Mouse (Mus musculus) limb, embryonic 13.5 days (tissue): ENCODE data around the gene Nr5a2. TPM values are rescaled to one million over a fixed set of nuclear protein-coding genes. Genes with fewer than 3 reads are reported as not detected.

ENCODE experiments used
- ATAC-seq: fragments of 200-750 bp; cut with Nextera tagmentation; 2 replicates; pipeline ENCODE4 v1.8.0; 2017; ENCODE audit warnings: low read depth, moderate number of reproducible peaks, moderate TSS enrichment; ENCODE audit not compliant: low FRiP score
- H3K27ac ChIP-seq: fragments of 300-500 bp; sonication (generic); 2 replicates; pipeline ENCODE4 v1.5.1; 2015; ENCODE audit warnings: inconsistent platforms, mild to moderate bottlenecking, moderate library complexity
- H3K27me3 ChIP-seq: fragments of 300-500 bp; sonication (generic); 2 replicates; pipeline ENCODE4 v1.6.1; 2015; ENCODE audit warnings: mild to moderate bottlenecking, inconsistent platforms
- H3K36me3 ChIP-seq: fragments of 300-500 bp; sonication (generic); 2 replicates; pipeline ENCODE4 v1.6.1; 2015; ENCODE audit warnings: inconsistent platforms, mild to moderate bottlenecking, moderate library complexity
- H3K4me1 ChIP-seq: fragments of 300-500 bp; sonication (generic); 2 replicates; pipeline ENCODE4 v1.6.1; 2015; ENCODE audit warnings: inconsistent platforms
- H3K4me2 ChIP-seq: fragments of 300-500 bp; sonication (generic); replicated peaks from 2 replicates; pipeline ENCODE4 v1.6.1; 2015; ENCODE audit warnings: inconsistent platforms, mild to moderate bottlenecking, moderate library complexity
- H3K4me3 ChIP-seq: fragments of 300-500 bp; sonication (generic); 2 replicates; pipeline ENCODE4 v1.5.1; 2015; ENCODE audit warnings: moderate library complexity, mild to moderate bottlenecking, inconsistent platforms
- H3K9ac ChIP-seq: fragments of 300-500 bp; sonication (generic); 2 replicates; pipeline ENCODE4 v1.6.1; 2015; ENCODE audit warnings: mild to moderate bottlenecking, inconsistent platforms
- H3K9me3 ChIP-seq: fragments of 300-500 bp; sonication (generic); 2 replicates; pipeline ENCODE4 v1.6.1; 2016; ENCODE audit warnings: inconsistent platforms
- WGBS: fragments of 180-500 bp; shearing (Covaris S2); methylation state at CpG from one replicate; pipeline ENCODE4 v1.1.7; 2015; 5-methylcytosine and 5-hydroxymethylcytosine counted together
- polyA plus RNA-seq: library from polyadenylated mRNA; unstranded; fragments of >200 nt; fragmentation: Nextera tagmentation; extraction: Ambion mirVana; gene quantifications from 2 replicates; pipeline ENCODE4 v1.2.1, GENCODE M21; 2015

Nr5a2 gene
- polyA plus RNA-seq = 0.31 and 1.2 TPM in 2 replicates

DNA sequence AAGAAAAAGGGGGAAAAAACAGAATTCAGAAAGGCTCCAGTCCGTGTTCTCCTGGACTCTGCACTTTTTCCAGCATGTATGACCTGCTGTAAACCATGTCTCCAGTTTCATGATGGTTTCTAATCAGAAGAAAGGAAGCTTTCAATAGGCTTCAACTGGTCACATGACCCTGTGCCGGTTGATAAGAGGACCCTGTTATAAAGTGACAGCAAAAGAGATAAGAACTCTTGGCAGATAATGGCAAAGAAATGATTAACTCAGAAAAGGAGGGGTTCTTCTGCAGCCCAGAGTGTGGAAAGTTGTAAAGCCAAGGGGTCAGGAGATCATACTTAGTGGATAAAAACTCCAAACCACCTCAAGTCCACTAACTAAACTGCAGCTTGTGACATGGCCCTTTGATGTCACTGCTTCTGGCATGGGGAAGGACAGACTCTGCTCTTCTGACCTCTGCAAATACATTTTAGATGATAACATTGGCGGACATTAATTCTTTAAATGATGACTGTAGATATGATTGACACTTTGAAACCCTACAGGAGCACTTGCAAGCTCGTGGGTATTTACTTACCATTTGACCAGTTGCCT is at the start of gene Nr5a2:
Nr5a2 (minus strand) TSS at position 21 of the 585 bp plus-strand sequence.
- no peak for ATAC-seq
- WGBS = 60% methylated on average over 4 of the region's 4 CpGs

GRCm38 (mm10) chr1:137008726-137009239 is 48.5 kb upstream of the Nr5a2 start:
- Histone ChIP-seq H3K4me1 (peaks cover 6% of the 10 kb centered on the region), H3K27me3 (no peaks in the 10 kb centered on the region), H3K27ac (no peak overlapping the region), H3K9ac (no peak overlapping the region), H3K4me2 (no peak overlapping the region), H3K4me3 (no peak overlapping the region), H3K9me3 (no peaks in the 10 kb centered on the region), H3K36me3 (no peaks in the 10 kb centered on the region)
- 49% methylated on average over 6 of the region's 6 CpGs for WGBS
- no peak for ATAC-seq

More for the DNA sequence above, at the start of gene Nr5a2:
- no peak within 1 kb of the TSS for H3K4me3 ChIP-seq
- H3K27ac ChIP-seq = no peak within 1 kb of the TSS
- H3K9me3 ChIP-seq = no peaks in the 10 kb centered on the region
- H3K4me2 ChIP-seq = no peak within 1 kb of the TSS
- no peak within 1 kb of the TSS for H3K9ac ChIP-seq
- peaks cover 34% of the 10 kb centered on the region for H3K27me3 ChIP-seq
- H3K36me3 ChIP-seq = no peaks in the 10 kb centered on the region
- peaks cover 10% of the 10 kb centered on the region for H3K4me1 ChIP-seq

DNA sequence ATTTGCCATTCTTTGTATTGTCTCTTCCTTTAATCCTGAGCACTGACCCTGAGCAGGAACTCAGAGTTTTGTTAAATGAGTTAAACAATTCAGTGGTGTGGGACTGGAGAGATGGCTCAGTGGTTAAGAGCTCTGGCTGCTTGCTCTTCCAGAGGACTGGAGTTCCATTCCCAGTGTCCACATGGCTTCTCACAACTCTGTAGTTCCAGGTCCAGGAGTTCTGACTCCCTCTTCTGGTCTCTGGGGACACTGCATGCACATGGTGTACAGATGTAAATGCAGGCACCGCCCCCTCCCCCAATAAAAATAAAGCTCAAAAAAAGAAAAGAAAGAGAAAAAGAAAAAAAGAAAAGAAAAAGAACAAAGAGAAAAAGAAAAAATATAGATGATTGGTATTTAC is 43.6 kb upstream of the Nr5a2 start:
- Histone ChIP-seq H3K27me3 (no peaks in the 10 kb centered on the region), H3K36me3 (no peaks in the 10 kb centered on the region), H3K27ac (no peak overlapping the region), H3K4me1 (peaks cover 6% of the 10 kb centered on the region), H3K9me3 (no peaks in the 10 kb centered on the region), H3K4me3 (no peak overlapping the region), H3K4me2 (no peak overlapping the region), H3K9ac (no peak overlapping the region)
- ATAC-seq = no peak
- WGBS = 90% methylated on average over 1 of the region's 1 CpGs

GRCm38 (mm10) chr1:137003144-137003543 is 42.9 kb upstream of the Nr5a2 start:
- H3K9ac ChIP-seq = no peak overlapping the region
- no peak for ATAC-seq
- WGBS = 94% methylated on average over 1 of the region's 1 CpGs

DNA sequence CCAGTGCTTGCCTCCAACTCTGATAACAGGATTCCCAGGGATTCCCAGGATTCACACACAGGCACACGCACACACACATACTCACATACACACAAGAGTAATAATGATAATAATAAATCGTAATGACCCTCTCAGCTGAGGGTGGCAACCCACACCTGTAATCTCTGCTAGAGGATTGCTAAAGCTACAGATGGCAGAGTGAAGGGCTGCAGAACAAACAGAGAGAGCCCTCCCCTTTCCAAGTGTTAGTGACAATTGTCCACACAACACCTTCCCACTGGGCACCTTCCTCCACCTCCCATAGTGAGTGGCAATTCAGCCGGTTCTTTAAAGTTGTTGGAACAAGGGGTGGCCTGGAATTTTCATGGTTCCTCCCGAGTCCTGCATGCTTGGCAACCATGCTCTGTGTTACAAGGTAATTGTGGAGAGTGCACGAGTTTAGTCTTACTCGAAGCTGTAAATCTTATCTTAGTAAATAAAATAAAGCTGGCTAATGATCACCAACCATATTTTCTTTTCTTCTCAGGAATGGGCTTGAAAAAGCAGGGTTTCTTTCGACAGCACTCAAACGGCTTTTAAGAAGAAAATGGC is 31.6 kb upstream of the Nr5a2 start:
- no peak for ATAC-seq
- 47% methylated on average over 8 of the region's 8 CpGs for WGBS

More at GRCm38 (mm10) chr1:137003144-137003543, 42.9 kb upstream of the Nr5a2 start:
- no peak overlapping the region for H3K27ac ChIP-seq
- H3K9me3 ChIP-seq = no peaks in the 10 kb centered on the region
- no peaks in the 10 kb centered on the region for H3K36me3 ChIP-seq
- no peaks in the 10 kb centered on the region for H3K27me3 ChIP-seq
- no peak overlapping the region for H3K4me2 ChIP-seq
- H3K4me3 ChIP-seq = no peak overlapping the region
- peaks cover 6% of the 10 kb centered on the region for H3K4me1 ChIP-seq

DNA sequence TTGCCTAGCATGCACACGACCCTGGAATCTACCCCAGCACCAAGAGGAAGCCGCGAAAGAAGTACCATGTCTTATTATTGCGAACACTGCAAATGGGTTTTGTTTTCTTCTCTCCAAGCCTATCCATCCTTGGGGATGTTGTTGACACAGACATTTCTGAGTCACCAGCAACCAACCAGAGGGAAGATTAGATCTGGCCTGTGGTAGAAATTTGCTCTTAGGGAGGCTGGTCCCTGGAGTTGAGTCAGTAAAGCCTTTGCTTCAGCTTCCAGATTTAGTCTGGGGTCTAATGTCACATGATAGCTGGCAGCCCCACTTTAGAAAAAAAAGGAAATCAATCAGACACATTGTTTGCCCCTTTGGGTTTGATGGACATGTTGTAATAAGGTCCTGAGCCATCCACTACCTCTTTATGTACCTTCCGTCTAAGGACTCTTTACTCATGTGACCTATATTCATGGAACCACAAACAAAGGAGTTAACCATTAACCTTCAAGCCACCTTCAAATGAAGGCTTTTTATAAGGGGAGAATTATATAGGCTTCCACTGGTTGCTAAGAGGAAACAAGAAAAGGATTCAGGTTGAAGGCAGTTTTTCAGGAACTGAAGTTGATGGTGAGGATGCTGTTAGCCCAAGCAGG is 20.1 kb upstream of the Nr5a2 start:
- no peak for ATAC-seq
- no peak overlapping the region for H3K9ac ChIP-seq
- H3K4me3 ChIP-seq = no peak overlapping the region
- H3K27ac ChIP-seq = no peak overlapping the region
- H3K4me1 ChIP-seq = no peaks in the 10 kb centered on the region
- H3K4me2 ChIP-seq = no peak overlapping the region
- WGBS = 84% methylated on average over 5 of the region's 5 CpGs
- no peaks in the 10 kb centered on the region for H3K9me3 ChIP-seq
- no peaks in the 10 kb centered on the region for H3K36me3 ChIP-seq
- no peaks in the 10 kb centered on the region for H3K27me3 ChIP-seq

More for the DNA sequence above, 31.6 kb upstream of the Nr5a2 start:
- Histone ChIP-seq H3K9ac (no peak overlapping the region), H3K9me3 (no peaks in the 10 kb centered on the region), H3K27me3 (no peaks in the 10 kb centered on the region), H3K36me3 (no peaks in the 10 kb centered on the region), H3K27ac (no peak overlapping the region), H3K4me2 (no peak overlapping the region), H3K4me3 (no peak overlapping the region), H3K4me1 (no peaks in the 10 kb centered on the region)

- Histone ChIP-seq H3K4me1 (no peaks in the 10 kb centered on the region), H3K27me3 (no peaks in the 10 kb centered on the region), H3K9me3 (no peaks in the 10 kb centered on the region), H3K4me3 (no peak overlapping the region), H3K4me2 (no peak overlapping the region), H3K36me3 (no peaks in the 10 kb centered on the region), H3K9ac (no peak overlapping the region), H3K27ac (no peak overlapping the region)
- WGBS = 88% methylated on average over 3 of the region's 3 CpGs
- no peak for ATAC-seq
Observed at GRCm38 (mm10) chr1:136977867-136978266, 17.6 kb upstream of the Nr5a2 start.

DNA sequence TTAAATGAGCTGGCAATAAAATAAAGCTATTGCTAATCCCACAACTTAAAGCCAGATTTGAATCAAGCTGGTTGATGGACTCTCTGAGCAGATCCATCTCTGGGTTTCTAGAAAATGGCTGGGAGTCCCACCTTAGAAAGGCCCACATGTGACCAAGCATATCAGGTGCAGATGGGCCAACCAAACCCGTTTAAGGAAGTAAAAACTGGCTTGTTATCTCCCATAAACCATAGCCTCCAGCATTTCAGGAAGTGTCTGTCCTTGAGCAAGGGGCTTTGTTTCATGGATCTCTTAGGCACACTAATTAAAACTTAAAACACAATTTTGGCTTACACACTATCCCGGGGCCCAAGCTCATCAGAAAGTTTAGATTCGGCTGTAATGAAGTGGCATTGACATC is 13.8 kb upstream of the Nr5a2 start:
- Histone ChIP-seq H3K9me3 (no peaks in the 10 kb centered on the region), H3K27me3 (no peaks in the 10 kb centered on the region), H3K4me2 (no peak overlapping the region), H3K4me1 (no peaks in the 10 kb centered on the region), H3K27ac (no peak overlapping the region), H3K4me3 (no peak overlapping the region), H3K9ac (no peak overlapping the region), H3K36me3 (no peaks in the 10 kb centered on the region)
- no peak for ATAC-seq
- WGBS = 54% methylated on average over 3 of the region's 3 CpGs

DNA sequence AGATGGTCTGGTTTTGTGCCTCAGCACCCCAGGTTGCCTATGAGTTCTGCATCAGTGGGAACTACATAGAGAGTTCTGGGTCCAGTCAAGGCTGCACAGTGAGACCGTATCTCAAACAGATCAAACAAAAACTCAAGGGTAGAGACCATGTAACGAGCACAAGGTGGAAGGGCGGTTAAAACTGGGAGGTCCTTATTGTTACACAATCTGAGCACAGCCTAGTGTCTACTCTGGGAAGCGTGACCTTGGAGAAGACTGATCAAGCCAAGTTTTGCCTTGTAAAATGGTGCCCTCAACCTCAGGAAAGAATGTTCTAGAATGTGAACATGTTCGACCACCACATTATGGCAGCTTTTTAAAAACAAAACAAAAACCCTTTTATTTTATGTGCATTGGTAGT is 12.8 kb upstream of the Nr5a2 start:
- Histone ChIP-seq H3K27me3 (no peaks in the 10 kb centered on the region), H3K4me1 (no peaks in the 10 kb centered on the region), H3K27ac (no peak overlapping the region), H3K4me2 (no peak overlapping the region), H3K9me3 (no peaks in the 10 kb centered on the region), H3K36me3 (no peaks in the 10 kb centered on the region), H3K4me3 (no peak overlapping the region), H3K9ac (no peak overlapping the region)
- WGBS = 77% methylated on average over 5 of the region's 5 CpGs
- ATAC-seq = no peak

DNA sequence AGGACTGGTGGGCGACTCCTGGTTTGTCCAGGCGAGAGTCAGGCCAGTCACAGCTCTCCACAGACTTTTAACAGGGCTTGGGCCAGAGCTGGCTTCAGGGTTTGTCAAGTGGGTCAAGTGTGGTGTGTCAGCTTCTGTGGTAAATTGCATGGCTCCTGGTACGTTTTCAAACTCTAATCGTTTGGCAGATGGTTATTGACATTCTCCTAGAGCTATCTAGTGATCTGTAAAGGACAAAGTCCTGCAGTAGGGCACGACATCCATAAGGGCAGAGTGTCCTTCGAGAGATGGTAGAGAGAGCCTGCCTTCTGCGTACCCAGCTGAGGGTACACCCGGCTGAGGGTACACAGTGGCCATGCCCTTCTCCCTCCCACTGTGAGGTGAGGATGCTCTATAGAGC is 10.7 kb upstream of the Nr5a2 start:
- WGBS = 84% methylated on average over 8 of the region's 8 CpGs
- Histone ChIP-seq H3K4me2 (no peak overlapping the region), H3K36me3 (no peaks in the 10 kb centered on the region), H3K9me3 (no peaks in the 10 kb centered on the region), H3K27ac (no peak overlapping the region), H3K27me3 (no peaks in the 10 kb centered on the region), H3K9ac (no peak overlapping the region), H3K4me1 (no peaks in the 10 kb centered on the region), H3K4me3 (no peak overlapping the region)
- ATAC-seq = no peak

GRCm38 (mm10) chr1:136966728-136967386 is 6.6 kb upstream of the Nr5a2 start:
- H3K36me3 ChIP-seq = no peaks in the 10 kb centered on the region
- H3K4me2 ChIP-seq = no peak overlapping the region
- 77% methylated on average over 12 of the region's 12 CpGs for WGBS
- H3K27me3 ChIP-seq = no peaks in the 10 kb centered on the region
- no peak overlapping the region for H3K9ac ChIP-seq
- ATAC-seq = no peak
- H3K4me1 ChIP-seq = no peaks in the 10 kb centered on the region
- H3K27ac ChIP-seq = no peak overlapping the region
- H3K4me3 ChIP-seq = no peak overlapping the region
- no peaks in the 10 kb centered on the region for H3K9me3 ChIP-seq

GRCm38 (mm10) chr1:136959491-136959890 is 757 bp downstream of the Nr5a2 start:
- Histone ChIP-seq H3K36me3 (no peaks in the 10 kb centered on the region), H3K4me3 (no peak overlapping the region), H3K9ac (no peak overlapping the region), H3K4me2 (no peak overlapping the region), H3K27me3 (peaks cover 45% of the 10 kb centered on the region), H3K9me3 (no peaks in the 10 kb centered on the region), H3K4me1 (peaks cover 10% of the 10 kb centered on the region), H3K27ac (no peak overlapping the region)
- ATAC-seq = no peak
- WGBS = 72% methylated on average over 1 of the region's 1 CpGs
